Mouse (Mus musculus): ENCODE data around the gene Malsu1.

The Malsu1 gene

GRCm38 (mm10) chr6:49073304-49074116 lies at the start of gene Malsu1:
Gene Malsu1 (plus strand): TSS chr6:49073795.
- DNase-seq (ENCODE audit: low spot score in 2 of 2), result peak; percentile 96 to 98

GRCm38 (mm10) chr6:49025290-49025689 lies 48.3 kb upstream of the Malsu1 start:
- DNase-seq (ENCODE audit: low spot score in 2 of 2), result no peak

GRCm38 (mm10) chr6:49026496-49026895 lies 47.1 kb upstream of the Malsu1 start:
- no peak for DNase-seq (ENCODE audit: low spot score in 2 of 2)

GRCm38 (mm10) chr6:49028019-49028418 lies 45.6 kb upstream of the Malsu1 start:
- DNase-seq (ENCODE audit: low spot score in 2 of 2), result no peak

- DNase-seq (ENCODE audit: low spot score in 2 of 2), result no peak
Measured at GRCm38 (mm10) chr6:49028708-49029107, 44.9 kb upstream of the Malsu1 start.

GRCm38 (mm10) chr6:49031230-49031629 lies 42.4 kb upstream of the Malsu1 start:
- no peak for DNase-seq (ENCODE audit: low spot score in 2 of 2)

GRCm38 (mm10) chr6:49032783-49033182 lies 40.8 kb upstream of the Malsu1 start:
- DNase-seq (ENCODE audit: low spot score in 2 of 2), result no peak

GRCm38 (mm10) chr6:49036275-49037267 lies 37.0 kb upstream of the Malsu1 start, which contains the start of gene Gpnmb:
Gene Gpnmb (plus strand): TSS chr6:49036546.
- no peak for DNase-seq (ENCODE audit: low spot score in 2 of 2)

- DNase-seq (ENCODE audit: low spot score in 2 of 2), result no peak
Measured at GRCm38 (mm10) chr6:49037268-49037662, 36.3 kb upstream of the Malsu1 start.

- DNase-seq (ENCODE audit: low spot score in 2 of 2), result peak; percentile 64 to 80
Measured at GRCm38 (mm10) chr6:49039470-49040180, 34.0 kb upstream of the Malsu1 start.

- no peak for DNase-seq (ENCODE audit: low spot score in 2 of 2)
Measured at GRCm38 (mm10) chr6:49046502-49046901, 27.1 kb upstream of the Malsu1 start.

GRCm38 (mm10) chr6:49046976-49047375 lies 26.6 kb upstream of the Malsu1 start:
- DNase-seq (ENCODE audit: low spot score in 2 of 2), result no peak

GRCm38 (mm10) chr6:49047848-49048247 lies 25.7 kb upstream of the Malsu1 start:
- no peak for DNase-seq (ENCODE audit: low spot score in 2 of 2)

GRCm38 (mm10) chr6:49048395-49048794 lies 25.2 kb upstream of the Malsu1 start:
- DNase-seq (ENCODE audit: low spot score in 2 of 2), result no peak

- no peak for DNase-seq (ENCODE audit: low spot score in 2 of 2)
Measured at GRCm38 (mm10) chr6:49050677-49051410, 22.8 kb upstream of the Malsu1 start.

- no peak for DNase-seq (ENCODE audit: low spot score in 2 of 2)
Measured at GRCm38 (mm10) chr6:49052191-49052590, 21.4 kb upstream of the Malsu1 start.

GRCm38 (mm10) chr6:49055256-49055733 lies 18.3 kb upstream of the Malsu1 start:
- DNase-seq (ENCODE audit: low spot score in 2 of 2), result peak in 1 of 2 experiments; percentile 13

GRCm38 (mm10) chr6:49056009-49056408 lies 17.6 kb upstream of the Malsu1 start:
- DNase-seq (ENCODE audit: low spot score in 2 of 2), result no peak

GRCm38 (mm10) chr6:49057053-49058021 lies 16.3 kb upstream of the Malsu1 start:
- DNase-seq (ENCODE audit: low spot score in 2 of 2), result peak; percentile 65 to 83

GRCm38 (mm10) chr6:49068361-49068760 lies 5.2 kb upstream of the Malsu1 start:
- no peak for DNase-seq (ENCODE audit: low spot score in 2 of 2)
